Mouse (Mus musculus) bone marrow macrophage, adult 2 months (primary cell): ENCODE measurements around the gene Cbr1.

Source experiments
- CTCF ChIP-seq: IDR thresholded peaks from 2 replicates; pipeline ENCODE4 v1.5.1; 2012; ENCODE audit warnings: low read depth, mild to moderate bottlenecking, low read length, moderate library complexity
- POLR2A ChIP-seq: IDR thresholded peaks from 2 replicates; pipeline ENCODE4 v1.6.1; 2012; ENCODE audit warnings: mild to moderate bottlenecking, low read depth, low read length, borderline replicate concordance

- TF ChIP-seq CTCF: no peak
- no peak for TF ChIP-seq POLR2A
Observed at GRCm38 (mm10) chr16:93572383-93572782, 33.3 kb upstream of the Cbr1 start.
